Mouse (Mus musculus): Measurements from ENCODE around the gene Sstr4. TPM values are rescaled to one million over a fixed set of nuclear protein-coding genes. Genes with fewer than 3 reads are reported as not detected.

Gene Sstr4
- 10 to 100 TPM; 78.1 to 85.4 TPM for total RNA-seq (2021)
- long read RNA-seq, transcript Sstr4-201 (1 exons, 1,424 nt), result major isoform, 52 of 63 reads
- long read RNA-seq, partial matches to known transcripts, result 8 of 63 reads
- long read RNA-seq, other reads (novel, unspliced or antisense), result 3 of 63 reads

DNA sequence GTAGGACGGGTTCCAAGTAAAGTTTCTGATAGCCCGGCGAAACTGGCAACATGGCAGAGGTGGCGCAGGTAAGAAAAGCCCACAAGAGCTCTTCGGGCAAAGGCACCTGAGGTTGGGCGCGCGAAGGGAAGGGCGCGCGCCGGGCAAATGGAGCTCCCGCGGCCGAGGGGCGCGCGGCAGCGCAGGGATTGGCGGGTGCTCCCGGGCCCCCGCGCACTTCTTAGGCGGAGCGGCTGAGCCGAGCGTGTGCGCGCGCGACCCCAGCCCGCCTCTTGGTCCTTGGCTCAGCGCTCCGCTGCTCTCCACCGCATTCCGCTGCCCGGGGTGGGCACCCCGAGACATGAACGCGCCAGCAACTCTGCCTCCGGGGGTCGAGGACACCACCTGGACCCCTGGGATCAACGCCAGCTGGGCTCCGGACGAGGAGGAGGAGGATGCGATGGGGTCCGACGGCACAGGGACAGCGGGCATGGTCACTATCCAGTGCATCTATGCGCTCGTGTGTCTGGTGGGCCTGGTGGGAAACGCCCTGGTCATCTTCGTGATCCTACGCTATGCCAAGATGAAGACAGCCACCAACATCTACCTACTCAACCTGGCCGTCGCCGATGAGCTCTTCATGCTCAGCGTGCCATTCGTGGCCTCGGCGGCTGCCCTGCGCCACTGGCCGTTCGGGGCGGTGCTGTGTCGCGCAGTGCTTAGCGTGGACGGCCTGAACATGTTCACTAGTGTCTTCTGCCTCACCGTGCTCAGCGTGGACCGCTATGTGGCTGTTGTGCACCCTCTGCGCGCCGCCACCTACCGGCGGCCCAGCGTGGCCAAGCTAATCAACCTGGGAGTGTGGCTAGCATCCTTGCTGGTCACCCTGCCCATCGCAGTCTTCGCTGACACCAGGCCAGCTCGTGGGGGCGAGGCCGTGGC, at the start of gene Sstr4:
TSS of gene Sstr4 (plus strand) at position 214 of the 921 bp plus-strand sequence.
- peak; percentile 73 to 81 for DNase-seq (ENCODE audit: low spot score in 2 of 2)

DNA sequence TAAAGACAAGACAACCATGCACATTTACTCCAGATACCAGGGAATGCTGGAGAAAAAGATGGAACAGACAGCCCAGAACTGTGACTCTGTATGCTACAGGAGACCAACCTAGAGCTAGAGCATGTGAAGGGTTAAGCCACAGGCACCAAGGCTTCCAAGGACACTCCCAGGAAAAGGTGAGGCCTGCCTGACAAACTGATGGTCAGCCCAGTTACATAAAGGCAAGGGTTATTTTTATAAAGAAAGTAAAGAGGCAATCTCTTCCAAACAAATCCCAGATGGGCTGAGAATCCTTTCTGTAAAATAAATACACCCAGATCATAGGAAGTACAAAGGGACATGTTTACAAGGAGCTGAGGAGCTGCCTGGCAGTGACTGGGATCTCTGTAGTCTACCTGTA, 49.8 kb upstream of the Sstr4 start:
- no peak for DNase-seq (ENCODE audit: low spot score in 2 of 2)

DNA sequence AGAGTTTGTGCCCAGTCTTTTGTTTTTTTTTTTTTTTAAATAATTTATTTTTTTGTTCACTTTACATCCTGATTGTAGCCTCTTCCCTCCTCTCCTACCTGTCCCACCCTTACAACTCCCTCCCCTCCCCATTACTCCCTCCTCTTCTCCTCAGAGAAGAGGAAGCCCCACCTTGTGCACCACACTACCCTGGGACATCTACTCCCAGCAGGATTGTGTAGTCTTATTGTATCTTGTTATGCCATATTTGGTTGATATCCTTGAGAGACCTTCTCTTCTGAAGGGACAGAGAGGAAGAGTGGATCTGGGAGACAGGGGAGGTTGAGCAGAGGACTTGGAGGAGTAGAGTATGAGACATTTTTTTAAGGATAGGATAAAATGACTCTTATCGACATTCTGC, 48.2 kb upstream of the Sstr4 start:
- no peak for DNase-seq (ENCODE audit: low spot score in 2 of 2)

DNA sequence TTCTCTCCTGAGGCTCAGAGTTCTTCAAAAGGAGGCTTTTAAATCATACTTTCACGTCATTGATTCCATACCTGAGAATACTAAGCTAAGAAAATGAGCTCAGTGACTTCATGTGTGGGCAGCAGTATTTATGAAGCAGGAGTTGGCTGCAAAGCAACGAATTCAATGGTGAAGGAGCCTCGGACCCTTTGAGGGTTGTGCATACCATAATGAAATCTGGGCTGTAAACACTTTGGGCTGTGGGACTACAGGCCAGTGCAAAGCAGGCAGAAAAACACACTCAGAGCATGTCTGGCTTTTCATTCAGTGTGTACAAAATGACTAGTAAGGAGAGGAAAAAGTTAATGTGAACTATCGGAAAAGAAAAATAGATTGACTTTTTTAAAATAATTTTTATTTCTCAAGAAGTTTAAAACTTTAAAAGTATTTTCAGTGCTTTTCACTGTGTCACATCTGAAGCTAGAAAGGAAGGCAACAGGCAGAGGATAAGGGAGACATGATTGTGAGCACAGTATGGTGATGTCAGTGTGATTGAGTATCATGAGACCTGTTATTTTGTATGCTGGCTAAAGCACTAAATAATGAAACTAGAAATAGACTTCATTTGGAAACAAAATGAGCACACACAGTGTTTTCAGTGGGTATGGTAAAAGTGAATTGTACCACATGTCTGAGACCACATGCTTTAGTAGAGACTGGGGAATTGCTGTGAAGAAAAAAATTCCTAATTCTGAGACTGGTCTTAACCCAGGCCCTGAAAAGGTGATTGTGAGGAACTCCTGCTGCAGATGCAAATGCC, 45.4 kb upstream of the Sstr4 start:
- no peak for DNase-seq (ENCODE audit: low spot score in 2 of 2)

DNA sequence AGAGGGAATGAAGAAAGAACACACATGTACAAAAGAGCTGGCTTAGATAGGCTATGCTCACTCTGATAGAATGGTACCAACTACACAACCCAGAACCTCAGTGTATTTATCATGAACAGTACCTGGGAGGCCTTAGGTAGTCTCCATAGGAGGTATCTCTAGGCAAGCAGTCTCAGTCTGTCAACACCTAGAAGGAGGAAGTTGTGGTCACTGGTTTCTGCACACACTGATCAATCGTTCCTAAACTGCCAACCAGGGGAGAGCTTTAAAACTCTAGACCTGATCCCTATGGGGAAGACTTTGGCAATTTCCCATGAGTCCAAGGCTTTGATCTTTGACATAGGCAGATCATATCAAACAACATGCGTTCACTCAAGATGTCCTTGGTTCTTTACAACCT, 44.7 kb upstream of the Sstr4 start:
- no peak for DNase-seq (ENCODE audit: low spot score in 2 of 2)

DNA sequence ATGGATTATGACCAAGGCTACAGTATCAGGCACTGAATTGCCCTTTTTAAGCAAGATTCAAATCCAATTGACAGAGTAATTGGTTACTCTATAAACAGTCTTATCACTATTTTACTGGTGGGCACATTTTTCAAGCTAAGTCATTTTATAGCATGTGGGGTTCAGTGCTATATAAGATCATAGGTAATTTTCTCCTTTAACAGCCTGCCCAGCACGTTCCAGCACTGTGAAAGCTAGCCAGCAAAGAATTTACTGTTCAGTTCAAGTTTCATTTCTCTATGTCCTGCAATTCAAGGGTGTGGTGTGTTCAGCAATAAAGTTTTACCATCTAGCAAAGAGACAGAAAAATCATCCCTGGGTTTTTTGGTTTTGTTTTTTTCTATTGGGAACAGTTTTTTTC, 42.5 kb upstream of the Sstr4 start:
- no peak for DNase-seq (ENCODE audit: low spot score in 2 of 2)

DNA sequence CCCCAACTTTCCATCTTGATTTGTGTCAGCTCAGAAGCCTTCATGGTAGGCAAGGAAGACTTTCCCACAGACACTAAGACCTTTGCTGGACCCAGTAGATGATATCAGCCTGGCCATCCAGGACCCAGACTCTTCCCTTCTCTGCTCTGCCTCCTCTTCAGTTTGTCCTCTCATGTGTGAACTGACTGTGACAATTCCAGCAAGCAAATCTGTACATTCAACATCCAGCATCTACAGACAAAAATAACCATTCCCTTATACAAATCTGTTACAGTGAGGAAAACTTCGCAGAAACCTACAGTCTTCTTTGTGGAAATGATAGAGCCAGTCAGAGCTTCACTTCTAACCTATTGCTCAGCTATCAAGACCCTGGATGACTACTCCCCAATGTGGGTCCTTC, 38.0 kb upstream of the Sstr4 start:
- DNase-seq (ENCODE audit: low spot score in 2 of 2), result no peak

DNA sequence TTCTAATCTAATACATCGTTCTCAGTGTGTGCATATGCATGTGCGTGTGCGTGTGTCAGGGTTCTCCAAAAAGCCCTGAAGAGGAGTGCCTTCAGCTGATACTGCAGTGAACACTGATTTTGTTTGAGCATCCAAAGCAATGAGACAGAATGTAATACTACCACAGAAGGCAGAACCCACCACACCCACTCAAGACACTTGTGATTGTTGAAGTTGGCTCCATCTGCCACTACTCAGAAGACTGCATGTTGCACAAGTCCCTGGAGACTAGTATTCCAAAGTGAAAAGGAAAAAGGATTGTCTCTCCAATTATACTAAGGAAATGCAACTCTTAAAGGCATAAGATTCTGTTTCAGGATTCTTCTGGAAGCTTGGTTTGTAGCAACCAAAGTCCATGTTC, 30.6 kb upstream of the Sstr4 start:
- peak; percentile 49 to 82 for DNase-seq (ENCODE audit: low spot score in 2 of 2)

DNA sequence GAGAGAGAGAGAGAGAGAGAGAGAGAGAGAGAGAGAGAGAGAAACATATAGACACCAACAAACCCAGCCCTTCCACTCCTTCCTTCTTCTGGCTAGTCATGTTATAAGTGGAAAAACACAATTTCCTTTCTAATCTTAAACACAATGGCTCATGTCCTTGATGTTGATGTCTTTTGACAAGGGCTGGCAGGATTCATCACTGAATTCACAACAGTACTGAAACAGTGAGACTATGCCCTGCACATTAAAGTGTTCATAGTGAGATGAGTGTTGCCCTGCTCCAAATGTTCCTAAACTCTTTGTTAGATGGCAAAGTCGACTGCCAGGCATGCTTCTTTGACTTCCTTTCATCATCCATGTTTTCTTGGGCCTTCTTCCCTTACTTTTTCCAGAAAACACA, 29.9 kb upstream of the Sstr4 start:
- no peak for DNase-seq (ENCODE audit: low spot score in 2 of 2)

DNA sequence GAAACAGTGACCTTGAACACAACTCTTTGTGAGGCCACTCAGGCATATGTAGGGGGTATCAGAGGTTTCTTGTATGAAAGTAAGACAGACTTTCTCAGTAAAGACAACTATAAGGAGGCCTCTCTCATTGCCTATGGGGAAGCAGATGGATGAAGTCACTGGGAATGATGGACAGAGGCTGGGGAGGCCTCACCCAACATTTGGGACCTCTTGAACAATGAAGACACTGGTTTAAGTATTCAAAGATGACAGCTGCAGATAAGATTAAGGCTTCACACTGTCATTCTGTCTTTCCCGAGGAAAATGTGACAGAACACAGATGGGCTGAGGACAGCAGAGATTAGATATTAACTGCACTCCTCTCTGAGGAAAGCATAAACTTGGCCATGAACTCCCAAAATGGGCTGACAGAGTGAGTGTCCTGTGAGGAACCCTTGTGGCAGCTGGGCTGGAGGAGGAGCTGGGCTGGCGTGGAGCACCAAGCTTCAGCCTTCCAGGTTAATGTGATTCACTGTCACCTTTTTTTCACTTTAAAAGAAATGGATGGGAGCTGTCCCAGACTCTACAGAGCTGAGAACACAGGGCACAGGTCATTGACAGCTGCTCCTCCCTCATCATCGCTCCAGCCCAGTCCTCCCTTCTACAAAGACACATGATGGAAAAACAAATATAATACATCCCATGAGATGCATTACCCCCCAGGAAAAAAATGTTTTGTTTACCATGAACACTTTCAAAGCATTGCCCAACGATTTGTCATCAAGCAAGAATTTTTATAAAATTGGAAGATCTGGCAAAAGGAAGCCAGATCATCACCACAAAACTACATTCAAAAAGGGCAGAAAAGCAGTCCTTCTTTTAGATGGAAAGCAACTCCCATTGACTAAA, 23.2 kb upstream of the Sstr4 start:
- no peak for DNase-seq (ENCODE audit: low spot score in 2 of 2)

DNA sequence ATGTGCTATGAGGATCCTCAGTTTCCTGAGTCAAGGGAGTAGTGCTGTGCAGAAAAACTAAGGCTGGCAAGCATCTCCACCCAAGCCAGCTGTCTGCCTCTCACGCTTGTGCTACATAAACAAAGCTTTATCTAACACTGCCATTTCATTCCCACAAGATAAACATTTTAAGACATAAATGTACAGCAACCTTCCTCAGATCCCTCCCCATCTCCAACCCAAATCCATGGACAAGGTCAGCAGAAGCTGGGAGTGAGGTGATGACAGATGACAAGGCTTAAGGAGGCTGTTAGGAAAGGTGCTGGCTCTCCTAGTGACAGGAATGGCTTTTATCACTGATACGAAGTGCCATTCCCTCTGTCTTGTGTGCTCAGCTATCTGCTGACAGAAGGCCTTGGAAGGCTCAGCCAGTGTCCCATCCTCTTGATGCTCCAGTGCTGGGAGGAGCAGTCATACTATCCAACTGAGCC, 21.5 kb upstream of the Sstr4 start:
- peak in 1 of 2 experiments; percentile 18 for DNase-seq (ENCODE audit: low spot score in 2 of 2)

DNA sequence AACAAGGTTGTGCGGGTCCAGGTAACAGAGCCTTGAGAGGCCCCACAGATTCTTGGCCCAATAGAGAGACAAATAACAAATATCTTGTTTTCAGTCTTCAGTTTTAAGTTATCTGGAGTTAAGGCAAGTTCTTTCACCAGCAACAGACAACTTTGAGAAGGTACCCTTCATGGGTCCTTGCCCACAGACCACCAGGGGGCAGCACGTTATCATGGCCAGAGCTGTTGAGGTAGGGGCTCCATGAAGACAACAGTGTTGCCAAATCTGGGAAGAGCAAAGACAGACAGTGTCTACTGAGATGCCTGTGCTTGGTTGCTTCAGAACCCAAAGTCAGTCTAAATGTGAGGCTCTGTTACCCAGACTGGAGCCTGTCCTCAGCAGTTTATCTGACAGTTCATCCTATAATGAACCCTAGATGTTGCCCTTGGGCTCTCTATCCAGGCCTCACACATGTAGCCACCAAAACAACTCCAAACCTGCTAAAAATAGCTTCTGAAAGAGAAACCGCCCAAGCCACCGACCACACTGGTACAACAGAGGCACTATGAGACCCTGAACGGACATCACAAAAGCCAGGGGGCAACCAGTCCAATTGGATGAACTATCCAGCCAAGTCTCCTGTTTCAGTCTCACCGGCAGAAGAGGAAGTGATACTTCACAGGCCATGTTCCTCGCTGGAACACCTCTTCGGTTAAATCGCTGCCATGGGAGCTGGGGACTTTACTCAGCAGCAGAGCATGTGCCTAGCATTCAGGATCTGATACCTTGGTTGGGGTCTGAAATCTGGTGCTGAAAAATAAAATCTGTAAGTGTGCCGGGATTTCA, 19.6 kb upstream of the Sstr4 start:
- DNase-seq (ENCODE audit: low spot score in 2 of 2), result no peak

DNA sequence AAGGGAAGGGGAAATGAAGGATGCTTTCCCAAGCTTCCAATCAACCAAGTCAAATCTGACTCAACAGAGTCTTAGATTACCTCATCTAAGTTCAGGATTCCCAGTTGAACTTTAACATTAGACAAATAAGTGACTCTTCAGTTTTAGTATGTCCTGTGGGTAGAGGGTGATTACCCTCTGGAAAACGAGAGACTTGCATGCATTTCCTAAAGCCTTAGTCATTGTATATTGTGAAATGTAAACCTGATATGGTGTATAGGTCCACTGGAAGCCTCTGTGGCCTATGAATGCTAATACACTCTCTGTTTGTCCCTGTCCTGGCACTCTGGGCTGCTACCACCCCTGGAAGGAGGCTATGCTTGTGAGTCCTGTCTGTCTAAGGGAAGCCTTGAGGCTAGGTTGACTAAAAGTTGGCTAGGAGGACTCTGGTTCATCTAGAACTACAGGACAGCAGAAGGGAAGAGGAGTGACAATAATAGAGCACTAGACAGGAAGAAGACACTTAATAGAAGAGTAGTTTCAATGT, 16.3 kb upstream of the Sstr4 start:
- no peak for DNase-seq (ENCODE audit: low spot score in 2 of 2)

DNA sequence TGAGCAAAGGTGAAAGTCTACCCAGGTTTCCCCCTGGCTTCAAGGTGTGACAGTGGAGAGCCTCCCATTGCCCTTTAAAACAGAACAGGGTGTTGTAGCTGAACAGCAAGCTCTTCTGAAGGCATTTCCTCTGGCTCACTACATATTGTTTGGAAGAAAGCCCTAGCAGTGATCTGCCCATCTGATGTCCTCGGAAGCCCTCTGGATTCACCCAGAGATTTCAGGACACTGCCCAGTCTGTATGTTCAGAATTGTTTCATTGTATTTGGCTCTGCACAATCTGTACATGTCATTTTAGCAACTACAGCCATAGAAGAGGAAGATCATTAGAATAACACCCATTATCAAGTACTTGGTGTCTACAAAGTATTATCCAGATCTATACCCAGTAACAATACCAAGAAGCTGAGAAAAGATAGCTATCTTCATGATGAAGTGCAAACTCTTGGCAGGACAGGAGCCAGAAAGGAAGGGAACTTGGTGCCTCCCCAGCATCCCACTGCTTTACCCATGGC, 15.2 kb upstream of the Sstr4 start:
- DNase-seq (ENCODE audit: low spot score in 2 of 2), result no peak

DNA sequence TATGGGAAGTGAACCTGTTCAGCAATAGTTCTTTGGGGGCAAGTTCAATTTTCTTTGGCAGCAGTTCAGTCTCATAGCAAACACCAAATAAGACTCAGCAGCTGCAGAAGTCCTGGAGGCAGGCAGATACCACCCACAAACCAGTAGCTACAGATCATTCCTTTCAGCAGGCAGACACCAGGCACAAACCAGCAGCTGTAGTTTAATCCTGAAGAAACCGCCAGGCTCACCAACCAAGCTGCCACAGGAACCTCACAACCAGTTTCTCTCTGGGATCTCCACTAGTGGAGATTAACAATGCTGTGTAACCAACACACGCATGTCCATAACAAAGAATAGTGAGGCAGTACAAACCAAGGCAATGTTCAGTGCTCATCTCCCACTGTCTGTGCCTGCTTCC, 14.1 kb upstream of the Sstr4 start:
- DNase-seq (ENCODE audit: low spot score in 2 of 2), result no peak

DNA sequence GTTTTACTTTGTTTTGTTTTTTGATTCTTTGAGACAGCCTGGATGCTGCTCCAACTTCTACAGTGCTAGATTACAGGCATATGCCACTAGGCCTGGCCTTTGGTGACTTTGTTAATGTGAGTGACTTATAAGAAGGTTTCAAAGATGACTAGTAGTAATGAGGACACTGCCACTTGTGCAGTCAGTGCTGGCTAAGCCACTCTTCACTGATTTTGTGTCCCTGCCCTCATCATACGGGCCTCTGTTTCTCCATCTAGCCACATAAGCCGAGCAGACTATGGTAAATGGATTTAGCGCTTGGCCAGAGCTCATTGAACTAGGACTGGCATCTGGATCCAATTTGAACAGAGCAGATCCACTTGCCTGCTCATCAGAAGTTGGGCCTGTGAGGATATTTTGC, 8.7 kb upstream of the Sstr4 start:
- DNase-seq (ENCODE audit: low spot score in 2 of 2), result no peak

DNA sequence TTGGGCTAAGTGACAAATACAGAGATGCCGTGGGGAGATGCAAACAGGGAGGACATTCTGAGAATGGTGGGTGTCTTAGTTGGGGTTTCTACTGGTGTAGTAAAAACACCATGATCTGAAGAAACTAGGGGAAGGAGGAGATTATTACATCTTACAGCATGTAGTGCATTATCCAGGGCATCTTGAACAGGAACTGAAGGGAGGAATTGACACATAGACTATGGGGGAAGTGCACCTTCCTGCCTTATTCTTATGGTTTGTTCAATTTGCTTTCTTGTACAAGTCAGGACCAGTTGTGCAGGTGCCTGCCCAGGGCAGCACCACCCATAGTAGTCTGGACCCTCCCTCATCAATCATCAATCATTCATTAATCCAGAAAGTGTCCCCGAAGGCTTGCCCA, 8.2 kb upstream of the Sstr4 start:
- no peak for DNase-seq (ENCODE audit: low spot score in 2 of 2)

DNA sequence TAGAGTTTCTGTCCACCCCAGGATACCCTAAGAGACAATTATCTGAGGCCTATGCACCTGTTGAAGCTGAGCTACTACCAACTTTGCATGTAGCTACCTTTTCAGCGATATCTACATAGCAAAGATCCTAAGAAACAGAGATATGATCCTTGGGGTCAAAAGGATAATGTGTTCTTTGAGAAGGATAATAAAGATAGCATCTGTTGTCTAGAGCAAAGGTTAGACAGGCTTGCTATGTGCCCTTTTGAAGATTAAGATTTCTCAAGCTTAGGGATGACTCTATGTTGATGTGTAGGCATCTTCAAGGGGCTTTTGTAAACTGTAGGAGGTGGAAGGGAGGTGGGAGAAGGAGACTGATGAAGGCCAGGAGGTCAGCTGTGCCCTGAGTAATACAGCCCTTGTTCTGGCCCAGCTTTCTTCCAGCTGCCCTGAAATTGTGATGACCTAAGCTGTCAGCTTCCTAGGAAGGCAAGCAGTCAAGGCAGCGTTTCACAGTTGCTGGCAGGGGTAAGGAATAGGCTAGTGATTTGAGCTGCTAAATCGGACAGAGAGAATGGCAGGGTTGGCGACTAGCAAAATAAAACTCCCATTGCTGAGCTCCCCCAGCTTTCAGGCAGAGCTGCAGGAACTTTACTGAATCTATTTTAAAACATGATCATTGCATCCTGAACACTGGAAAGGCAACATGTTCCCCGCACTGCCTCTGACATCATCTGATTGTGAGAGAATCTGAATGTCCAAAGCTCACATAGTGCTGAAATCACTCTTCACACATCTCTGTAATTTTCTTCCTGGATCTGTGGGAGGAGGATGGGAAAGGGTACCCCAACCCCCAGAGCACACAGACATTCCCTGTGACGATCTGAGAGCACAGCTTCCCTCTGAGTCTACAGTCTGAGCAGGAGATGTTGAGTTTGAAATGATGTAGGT, 7.2 kb upstream of the Sstr4 start:
- peak in 1 of 2 experiments; percentile 67 for DNase-seq (ENCODE audit: low spot score in 2 of 2)

All from layer of hippocampus, adult 18-20 months (tissue).